Mouse (Mus musculus) retina, postnatal 7 days (tissue): ENCODE results near the gene Cpm.
"Not testable (repeated sequence)": the region's sequence is repeated elsewhere in the genome, so short reads cannot be mapped to it uniquely, and the experiment has no call there.

Experiments used
- DNase-seq: peaks from one replicate; pipeline ENCODE4 v3.0.0-alpha.2; 2012; ENCODE audit warnings: low read depth, low spot score

Gene Cpm

GRCm38 (mm10) chr10:117593857-117594256, 35.4 kb upstream of the Cpm start:
- DNase-seq: no peak

- no peak for DNase-seq
Observed at GRCm38 (mm10) chr10:117594291-117594850, 34.9 kb upstream of the Cpm start.

- DNase-seq: no peak
Observed at GRCm38 (mm10) chr10:117594913-117595312, 34.4 kb upstream of the Cpm start.

- DNase-seq: no peak
Observed at GRCm38 (mm10) chr10:117595442-117596164, 33.7 kb upstream of the Cpm start.

GRCm38 (mm10) chr10:117596165-117596735, 33.0 kb upstream of the Cpm start:
- DNase-seq: no peak

GRCm38 (mm10) chr10:117596771-117597324, 32.5 kb upstream of the Cpm start:
- no peak for DNase-seq

- DNase-seq: not testable (repeated sequence)
Observed at GRCm38 (mm10) chr10:117597371-117598265, 31.7 kb upstream of the Cpm start.

GRCm38 (mm10) chr10:117598266-117598950, 30.9 kb upstream of the Cpm start:
- DNase-seq: no peak

- not testable (repeated sequence) for DNase-seq
Observed at GRCm38 (mm10) chr10:117598951-117599572, 30.2 kb upstream of the Cpm start.

GRCm38 (mm10) chr10:117601146-117602035, 27.9 kb upstream of the Cpm start:
- DNase-seq: no peak

- DNase-seq: no peak
Observed at GRCm38 (mm10) chr10:117602325-117603129, 26.8 kb upstream of the Cpm start.

GRCm38 (mm10) chr10:117603130-117603833, 26.0 kb upstream of the Cpm start:
- no peak for DNase-seq

GRCm38 (mm10) chr10:117603834-117604623, 25.3 kb upstream of the Cpm start:
- no peak for DNase-seq

- no peak for DNase-seq
Observed at GRCm38 (mm10) chr10:117604624-117605282, 24.5 kb upstream of the Cpm start.

- no peak for DNase-seq
Observed at GRCm38 (mm10) chr10:117605283-117606243, 23.7 kb upstream of the Cpm start.

- no peak for DNase-seq
Observed at GRCm38 (mm10) chr10:117606423-117606822, 22.9 kb upstream of the Cpm start.
